Mouse (Mus musculus) limb, embryonic 14.5 days (tissue): ENCODE data around the gene Gm11569. TPM values are rescaled to one million over a fixed set of nuclear protein-coding genes. Genes with fewer than 3 reads are reported as not detected.
"Not testable (repeated sequence)": the region's sequence is repeated elsewhere in the genome, so short reads cannot be mapped to it uniquely, and the experiment has no call there.

Source experiments
- ATAC-seq: fragments of 200-750 bp; cut with Nextera tagmentation; 2 replicates; pipeline ENCODE4 v1.8.0; 2017; ENCODE audit warnings: low read depth, moderate number of reproducible peaks, moderate TSS enrichment; ENCODE audit not compliant: low FRiP score
- DNase-seq: peaks from one replicate; pipeline ENCODE4 v3.0.0-alpha.2; 2015; ENCODE audit warnings: low spot score
- H3K27ac ChIP-seq: fragments of 300-500 bp; sonication (generic); replicated peaks from 2 replicates; pipeline ENCODE4 v1.5.1; 2014; ENCODE audit warnings: low read depth, mild to moderate bottlenecking, low read length, moderate library complexity, mixed read lengths
- H3K27me3 ChIP-seq: fragments of 300-500 bp; sonication (generic); 2 replicates; pipeline ENCODE4 v1.6.1; 2014; ENCODE audit warnings: low read length, mixed read lengths; ENCODE audit not compliant: control insufficient read depth, insufficient read depth
- H3K36me3 ChIP-seq: fragments of 300-500 bp; sonication (generic); 2 replicates; pipeline ENCODE4 v1.6.1; 2014; ENCODE audit warnings: mild to moderate bottlenecking, low read length, moderate library complexity, mixed read lengths; ENCODE audit not compliant: control insufficient read depth, insufficient read depth
- H3K4me1 ChIP-seq: fragments of 300-500 bp; sonication (generic); 2 replicates; pipeline ENCODE4 v1.6.1; 2014; ENCODE audit warnings: antibody characterized with exemption, low read length, mixed read lengths; ENCODE audit not compliant: control insufficient read depth, insufficient read depth
- H3K4me2 ChIP-seq: fragments of 300-500 bp; sonication (generic); replicated peaks from 2 replicates; pipeline ENCODE4 v1.6.1; 2014; ENCODE audit warnings: low read depth, mild to moderate bottlenecking, low read length, moderate library complexity; ENCODE audit not compliant: severe bottlenecking
- H3K4me3 ChIP-seq: fragments of 300-500 bp; sonication (generic); replicated peaks from 2 replicates; pipeline ENCODE4 v1.5.1; 2014; ENCODE audit warnings: low read length
- H3K9ac ChIP-seq: fragments of 300-500 bp; sonication (generic); 2 replicates; pipeline ENCODE4 v1.6.1; 2014; ENCODE audit warnings: mild to moderate bottlenecking, low read depth, low read length, moderate library complexity; ENCODE audit not compliant: severe bottlenecking
- H3K9me3 ChIP-seq: fragments of 300-500 bp; sonication (generic); 2 replicates; pipeline ENCODE4 v1.6.1; 2016; ENCODE audit warnings: low read length; ENCODE audit not compliant: control insufficient read depth
- POLR2A ChIP-seq: fragments of 200-500 bp; IDR thresholded peaks from 2 replicates; pipeline ENCODE4 v1.8.0; 2012; ENCODE audit warnings: inconsistent platforms, mild to moderate bottlenecking, moderate library complexity, borderline replicate concordance; ENCODE audit not compliant: insufficient read depth, insufficient read length; ENCODE audit errors: extremely low read depth
- WGBS: fragments of 180-500 bp; shearing (Covaris S2); extraction: QIAGEN DNeasy Blood & Tissue Kit; methylation state at CpG from one replicate; pipeline ENCODE4 v1.1.7; 2014; 5-methylcytosine and 5-hydroxymethylcytosine counted together
- polyA plus RNA-seq, 2 experiments: library from polyadenylated mRNA; depleted of rRNA in 1 of 2; stranded (reverse) in 1 of 2; unstranded in 1 of 2; fragments of >200 nt; fragmentation: Nextera tagmentation in 1 of 2; extraction: Ambion mirVana in 1 of 2; gene quantifications; 2 replicates each; pipeline versions ENCODE4 v1.2.1 to v1.2.3; 2012 to 2014

The Gm11569 gene
- polyA plus RNA-seq (2012; rRNA removed) (not detected in 2 replicates), polyA plus RNA-seq (2014; fragmentation: Nextera tagmentation; extraction: Ambion mirVana) (not detected in 2 replicates)

- not testable (repeated sequence) for H3K27me3 ChIP-seq, H3K4me3 ChIP-seq, DNase-seq, H3K9me3 ChIP-seq, H3K9ac ChIP-seq, H3K4me1 ChIP-seq, H3K4me2 ChIP-seq, ATAC-seq, H3K27ac ChIP-seq, H3K36me3 ChIP-seq
- WGBS, result no CpG with 5 or more reads among the region's 1 CpGs
These were observed at the start of gene Gm11569 for GRCm38 (mm10) chr11:99798832-99799231. TSS of gene Gm11569 (minus strand) at chr11:99798932.

- no peak for DNase-seq
- no peak overlapping the region for H3K9ac ChIP-seq
- WGBS, result 86% methylated on average over 2 of the region's 2 CpGs
- no peaks in the 10 kb centered on the region for H3K36me3 ChIP-seq
- ATAC-seq, result no peak
- H3K27me3 ChIP-seq, result no peaks in the 10 kb centered on the region
- no peak overlapping the region for H3K4me3 ChIP-seq
- no peak overlapping the region for H3K27ac ChIP-seq
- H3K4me1 ChIP-seq, result no peaks in the 10 kb centered on the region
- no peak for TF ChIP-seq POLR2A
- H3K9me3 ChIP-seq, result no peaks in the 10 kb centered on the region
- no peak overlapping the region for H3K4me2 ChIP-seq
These were observed 48.0 kb upstream of the Gm11569 start for GRCm38 (mm10) chr11:99846746-99847145.

DNA sequence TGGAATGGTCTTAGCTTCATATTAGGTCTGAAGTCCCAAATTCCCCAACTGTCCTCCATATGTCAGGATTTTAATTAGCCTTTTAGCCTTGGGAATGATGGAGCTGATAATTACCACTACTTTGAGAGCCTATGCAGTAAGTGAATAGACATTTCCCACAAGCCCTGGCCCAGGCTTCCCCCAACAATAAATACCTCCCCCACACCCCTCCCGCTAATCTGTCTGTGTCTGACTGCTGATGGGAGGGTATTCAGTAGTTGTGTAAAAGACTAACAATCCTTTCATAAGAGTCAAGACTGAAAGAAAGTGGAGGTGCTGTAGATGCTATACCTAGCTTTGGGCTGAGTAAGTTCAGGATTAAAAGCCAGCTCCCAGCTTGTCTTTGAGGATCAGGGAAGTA is 43.5 kb upstream of the Gm11569 start:
- Histone ChIP-seq H3K36me3 (no peaks in the 10 kb centered on the region), H3K9ac (no peak overlapping the region), H3K27me3 (no peaks in the 10 kb centered on the region), H3K27ac (no peak overlapping the region), H3K9me3 (no peaks in the 10 kb centered on the region), H3K4me2 (no peak overlapping the region), H3K4me3 (no peak overlapping the region), H3K4me1 (no peaks in the 10 kb centered on the region)
- WGBS, result 39% methylated on average over 1 of the region's 1 CpGs
- ATAC-seq (no peak), DNase-seq (no peak)
- no peak for TF ChIP-seq POLR2A

DNA sequence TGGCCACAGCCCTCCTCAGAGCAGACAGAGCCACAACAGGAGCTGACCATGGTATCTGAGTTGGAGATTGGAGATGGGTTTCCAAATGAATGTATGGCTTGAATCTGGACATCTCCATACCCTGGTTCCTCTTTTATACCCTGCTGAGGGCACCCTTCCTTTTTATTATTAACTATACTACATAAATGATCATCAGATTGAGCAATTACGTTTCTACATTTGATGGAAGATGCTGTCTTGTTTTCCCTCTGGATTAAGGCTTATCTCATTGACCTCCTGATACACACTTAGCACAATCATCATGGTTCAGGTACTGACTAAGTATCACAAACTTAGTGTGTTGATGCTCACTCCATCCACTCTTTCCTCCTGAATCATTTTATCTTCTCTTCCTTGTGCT is 39.2 kb upstream of the Gm11569 start, which contains the start of gene 2300003K06Rik:
TSS of gene 2300003K06Rik (minus strand) at position 101 of the 400 bp plus-strand sequence.
- DNase-seq (no peak), ATAC-seq (no peak)
- no peak for TF ChIP-seq POLR2A
- no peaks in the 10 kb centered on the region for H3K4me1 ChIP-seq
- H3K27ac ChIP-seq, result no peak within 1 kb of the TSS
- H3K4me3 ChIP-seq, result no peak within 1 kb of the TSS
- H3K9ac ChIP-seq, result no peak within 1 kb of the TSS
- no peaks in the 10 kb centered on the region for H3K9me3 ChIP-seq
- no peak within 1 kb of the TSS for H3K4me2 ChIP-seq
- no peaks in the 10 kb centered on the region for H3K36me3 ChIP-seq
- H3K27me3 ChIP-seq, result no peaks in the 10 kb centered on the region
- WGBS, result 75% methylated on average over 1 of the region's 1 CpGs

DNA sequence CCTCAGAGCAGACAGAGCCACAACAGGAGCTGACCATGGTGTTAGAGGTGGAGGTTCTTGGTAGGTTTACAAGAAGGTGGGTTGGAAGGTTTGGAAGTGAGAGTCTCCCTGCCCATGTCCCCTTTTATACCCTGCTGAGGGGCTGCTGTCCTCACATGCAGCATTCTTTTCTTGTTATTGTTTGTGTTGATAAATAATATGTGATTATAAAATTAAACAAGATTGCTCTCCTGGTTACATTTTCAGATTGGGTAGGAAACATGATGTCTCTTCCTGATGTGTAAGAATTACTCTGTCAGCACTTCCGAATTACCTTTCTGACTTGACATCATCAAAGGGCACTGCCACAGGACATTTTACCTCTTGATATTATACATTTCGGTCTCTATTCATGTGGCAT is 16.8 kb upstream of the Gm11569 start, which contains the start of gene Gm11564:
TSS of gene Gm11564 (minus strand) at position 101 of the 400 bp plus-strand sequence.
- H3K27me3 ChIP-seq, H3K36me3 ChIP-seq, H3K9ac ChIP-seq, DNase-seq, H3K4me3 ChIP-seq, H3K4me2 ChIP-seq, H3K9me3 ChIP-seq, ATAC-seq, H3K4me1 ChIP-seq, H3K27ac ChIP-seq: not testable (repeated sequence)
- 84% methylated on average over 2 of the region's 2 CpGs for WGBS

DNA sequence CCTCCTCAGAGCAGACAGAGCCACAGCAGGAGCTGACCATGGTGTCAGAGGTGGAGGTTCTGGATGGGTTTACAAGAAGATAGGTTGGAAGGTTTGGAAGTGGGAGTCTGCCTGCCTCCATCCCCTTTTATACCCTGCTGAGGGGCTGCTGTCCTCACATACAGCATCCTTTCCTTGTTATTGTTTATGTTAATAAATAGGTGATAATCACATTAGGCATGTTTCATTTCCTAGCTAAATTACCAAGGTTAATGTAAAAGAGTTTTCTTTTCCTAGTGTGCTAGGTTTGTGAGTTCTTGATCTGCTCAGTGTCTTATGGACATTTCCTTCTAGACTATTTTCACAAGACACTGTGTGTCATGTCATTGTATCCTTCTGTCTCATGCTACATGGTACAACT is 11.1 kb upstream of the Gm11569 start, which contains the start of gene Krtap4-13:
TSS of gene Krtap4-13 (minus strand) at position 101 of the 400 bp plus-strand sequence.
- not testable (repeated sequence) for H3K9me3 ChIP-seq, H3K4me1 ChIP-seq, DNase-seq, H3K4me2 ChIP-seq, H3K9ac ChIP-seq, H3K27ac ChIP-seq, H3K4me3 ChIP-seq, H3K36me3 ChIP-seq, ATAC-seq, H3K27me3 ChIP-seq

DNA sequence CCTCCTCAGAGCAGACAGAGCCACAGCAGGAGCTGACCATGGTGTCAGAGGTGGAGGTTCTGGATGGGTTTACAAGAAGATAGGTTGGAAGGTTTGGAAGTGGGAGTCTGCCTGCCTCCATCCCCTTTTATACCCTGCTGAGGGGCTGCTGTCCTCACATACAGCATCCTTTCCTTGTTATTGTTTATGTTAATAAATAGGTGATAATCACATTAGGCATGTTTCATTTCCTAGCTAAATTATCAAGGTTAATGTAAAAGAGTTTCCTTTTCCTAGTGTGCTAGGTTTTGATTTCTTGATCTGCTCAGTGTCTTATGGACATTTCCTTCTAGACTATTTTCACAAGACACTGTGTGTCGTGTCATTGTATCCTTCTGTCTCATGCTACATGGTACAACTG is 5.6 kb upstream of the Gm11569 start, which contains the start of gene Gm11554:
TSS of gene Gm11554 (minus strand) at position 101 of the 400 bp plus-strand sequence.
- not testable (repeated sequence) for H3K9ac ChIP-seq, DNase-seq, ATAC-seq, H3K9me3 ChIP-seq, H3K36me3 ChIP-seq, H3K27me3 ChIP-seq, H3K4me1 ChIP-seq, H3K4me3 ChIP-seq, H3K4me2 ChIP-seq, H3K27ac ChIP-seq
- no CpG with 5 or more reads among the region's 1 CpGs for WGBS
